Mouse (Mus musculus) MEL (cell line): ENCODE results near the gene Cyp4f13. TPM values are rescaled to one million over a fixed set of nuclear protein-coding genes. Genes with fewer than 3 reads are reported as not detected.
A peak's percentile ranks its signal among the peaks of the same experiment; 100 is the strongest.

ENCODE experiments used
- DNase-seq: peaks from one replicate; pipeline ENCODE4 v3.0.0; 2011; ENCODE audit warnings: low read depth, low spot score
- H3K27ac ChIP-seq: 2 replicates; pipeline ENCODE4 v1.5.1; 2012; ENCODE audit warnings: low read depth, mild to moderate bottlenecking, control low read depth, low read length, moderate library complexity; ENCODE audit not compliant: control insufficient read depth
- H3K27me3 ChIP-seq, 2 experiments: fragments of 150-350 bp in 1 of 2; sonication (generic) in 1 of 2; 2 replicates each; pipeline ENCODE4 v1.6.1; 2012; ENCODE audit warnings: low read length in 2 of 2, mild to moderate bottlenecking in 2 of 2, improper control_type of control experiment in 1 of 2, moderate library complexity in 1 of 2; ENCODE audit not compliant: insufficient read depth in 2 of 2, control insufficient read depth in 1 of 2
- H3K36me3 ChIP-seq, 2 experiments: 2 replicates each; pipeline ENCODE4 v1.6.1; 2012 to 2014; ENCODE audit warnings: low read length in 2 of 2, improper control_type of control experiment in 1 of 2, inconsistent platforms in 1 of 2, mild to moderate bottlenecking in 1 of 2; ENCODE audit not compliant: insufficient read depth in 2 of 2, control insufficient read depth in 1 of 2
- H3K4me1 ChIP-seq, 2 experiments: fragments of 150-350 bp in 1 of 2; sonication (generic) in 1 of 2; 2 replicates each; pipeline ENCODE4 v1.6.1; 2012; ENCODE audit warnings: low read length in 2 of 2, improper control_type of control experiment in 1 of 2, mild to moderate bottlenecking in 1 of 2; ENCODE audit not compliant: insufficient read depth in 2 of 2, control insufficient read depth in 1 of 2
- H3K4me3 ChIP-seq, 2 experiments: fragments of 150-350 bp in 1 of 2; sonication (generic) in 1 of 2; 2 replicates each; pipeline ENCODE4 v1.5.1; 2012; ENCODE audit warnings: low read depth in 2 of 2, low read length in 2 of 2, mild to moderate bottlenecking in 2 of 2, moderate library complexity in 2 of 2, control low read depth in 1 of 2, improper control_type of control experiment in 1 of 2; ENCODE audit not compliant: control insufficient read depth in 1 of 2, insufficient read depth in 1 of 2
- H3K79me2 ChIP-seq: 2 replicates; pipeline ENCODE4 v1.6.1; 2012; ENCODE audit warnings: mild to moderate bottlenecking, low read length, moderate library complexity; ENCODE audit not compliant: control insufficient read depth, poor library complexity, insufficient read depth
- H3K9ac ChIP-seq: 2 replicates; pipeline ENCODE4 v1.6.1; 2012; ENCODE audit warnings: low read depth, mild to moderate bottlenecking, control low read depth, low read length, moderate library complexity; ENCODE audit not compliant: control insufficient read depth, poor library complexity, severe bottlenecking
- H3K9me3 ChIP-seq: fragments of 150-350 bp; sonication (generic); replicated peaks from 2 replicates; pipeline ENCODE4 v1.6.1; 2012; ENCODE audit warnings: mild to moderate bottlenecking, low read length, improper control_type of control experiment, moderate library complexity; ENCODE audit not compliant: insufficient read depth
- CHD1 ChIP-seq: IDR thresholded peaks from 2 replicates; pipeline ENCODE4 v1.6.1; 2012; ENCODE audit warnings: low read depth, mild to moderate bottlenecking, inconsistent platforms, low read length, improper control_type of control experiment
- CHD2 ChIP-seq: IDR thresholded peaks from 2 replicates; pipeline ENCODE4 v1.6.1; 2011; ENCODE audit warnings: low read length, improper control_type of control experiment
- CTCF ChIP-seq, 3 experiments: IDR thresholded peaks in 2 of 3; conservative IDR thresholded peaks in 1 of 3; 2 replicates each; pipeline ENCODE4 v1.5.1; 2011 to 2012; ENCODE audit warnings: low read length in 3 of 3, low read depth in 2 of 3, mild to moderate bottlenecking in 2 of 3, improper control_type of control experiment in 1 of 3, inconsistent platforms in 1 of 3, mixed read lengths in 1 of 3, moderate library complexity in 1 of 3; ENCODE audit not compliant: control insufficient read depth in 1 of 3, insufficient read depth in 1 of 3, poor library complexity in 1 of 3, severe bottlenecking in 1 of 3
- E2F4 ChIP-seq: IDR thresholded peaks from 2 replicates; pipeline ENCODE4 v1.6.1; 2011; ENCODE audit warnings: low read depth, low read length, improper control_type of control experiment, borderline replicate concordance
- ELF1 ChIP-seq: IDR thresholded peaks from 2 replicates; pipeline ENCODE4 v1.6.1; 2014; ENCODE audit warnings: low read depth, mild to moderate bottlenecking, inconsistent platforms, low read length, improper control_type of control experiment, moderate library complexity
- EP300 ChIP-seq, 2 experiments: IDR thresholded peaks; 2 replicates each; pipeline ENCODE4 v1.6.1; 2011; ENCODE audit warnings: improper control_type of control experiment in 2 of 2, low read length in 2 of 2, low read depth in 1 of 2, mild to moderate bottlenecking in 1 of 2
- ETS1 ChIP-seq: IDR thresholded peaks from 2 replicates; pipeline ENCODE4 v1.6.1; 2012; ENCODE audit warnings: low read depth, mild to moderate bottlenecking, inconsistent platforms, low read length, improper control_type of control experiment, moderate library complexity
- GABPA ChIP-seq: IDR thresholded peaks from 2 replicates; pipeline ENCODE4 v1.6.1; 2012; ENCODE audit warnings: low read depth, mild to moderate bottlenecking, inconsistent platforms, low read length, improper control_type of control experiment, moderate library complexity
- GATA1 ChIP-seq: IDR thresholded peaks from 2 replicates; pipeline ENCODE4 v1.6.1; 2011; ENCODE audit warnings: low read depth, low read length, improper control_type of control experiment
- HCFC1 ChIP-seq: IDR thresholded peaks from 2 replicates; pipeline ENCODE4 v1.6.1; 2012; ENCODE audit warnings: low read depth, mild to moderate bottlenecking, inconsistent platforms, low read length, improper control_type of control experiment, moderate library complexity
- JUND ChIP-seq: IDR thresholded peaks from 2 replicates; pipeline ENCODE4 v1.6.1; 2011; ENCODE audit warnings: low read depth, mild to moderate bottlenecking, improper control_type of control experiment, low read length
- KAT2A ChIP-seq: conservative IDR thresholded peaks from 2 replicates; pipeline ENCODE4 v1.6.1; 2012; ENCODE audit warnings: low read depth, low read length, improper control_type of control experiment, inconsistent platforms
- MAFK ChIP-seq: IDR thresholded peaks from 2 replicates; pipeline ENCODE4 v1.6.1; 2011; ENCODE audit warnings: low read depth, mild to moderate bottlenecking, low read length, improper control_type of control experiment, borderline replicate concordance
- MAX ChIP-seq: IDR thresholded peaks from 2 replicates; pipeline ENCODE4 v1.6.1; 2011; ENCODE audit warnings: low read length, improper control_type of control experiment
- MAZ ChIP-seq: IDR thresholded peaks from 2 replicates; pipeline ENCODE4 v1.6.1; 2012; ENCODE audit warnings: low read depth, mild to moderate bottlenecking, inconsistent platforms, low read length, improper control_type of control experiment
- MXI1 ChIP-seq: IDR thresholded peaks from 2 replicates; pipeline ENCODE4 v1.6.1; 2011; ENCODE audit warnings: mild to moderate bottlenecking, low read depth, low read length, improper control_type of control experiment
- MYB ChIP-seq: IDR thresholded peaks from 2 replicates; pipeline ENCODE4 v1.6.1; 2011; ENCODE audit warnings: mild to moderate bottlenecking, low read depth, low read length, improper control_type of control experiment
- MYC ChIP-seq: IDR thresholded peaks from 2 replicates; pipeline ENCODE4 v1.6.1; 2011; ENCODE audit warnings: low read depth, mild to moderate bottlenecking, low read length, improper control_type of control experiment, moderate library complexity
- NRF1 ChIP-seq: IDR thresholded peaks from 2 replicates; pipeline ENCODE4 v1.6.1; 2014; ENCODE audit warnings: low read depth, mild to moderate bottlenecking, inconsistent platforms, low read length, improper control_type of control experiment, moderate library complexity; ENCODE audit not compliant: poor library complexity, insufficient read depth, severe bottlenecking
- POLR2A ChIP-seq, 2 experiments: IDR thresholded peaks; 2 replicates each; pipeline ENCODE4 v1.6.1; 2011 to 2012; ENCODE audit warnings: low read length in 2 of 2, mild to moderate bottlenecking in 2 of 2, control low read depth in 1 of 2, improper control_type of control experiment in 1 of 2, low read depth in 1 of 2, moderate library complexity in 1 of 2; ENCODE audit not compliant: control insufficient read depth in 1 of 2, insufficient read depth in 1 of 2, poor library complexity in 1 of 2
- POLR2AphosphoS2 ChIP-seq: IDR thresholded peaks from 2 replicates; pipeline ENCODE4 v1.6.1; 2011; ENCODE audit warnings: low read length, improper control_type of control experiment
- POLR2AphosphoS5 ChIP-seq: IDR thresholded peaks from 2 replicates; pipeline ENCODE4 v1.6.1; 2012; ENCODE audit warnings: low read depth, borderline replicate concordance, mild to moderate bottlenecking, inconsistent platforms, low read length, moderate library complexity, mixed read lengths
- RAD21 ChIP-seq: IDR thresholded peaks from 2 replicates; pipeline ENCODE4 v1.6.1; 2011; ENCODE audit warnings: mild to moderate bottlenecking, low read depth, low read length, improper control_type of control experiment
- RCOR1 ChIP-seq: IDR thresholded peaks from 2 replicates; pipeline ENCODE4 v1.6.1; 2012; ENCODE audit warnings: low read depth, mild to moderate bottlenecking, inconsistent platforms, low read length, improper control_type of control experiment
- SIN3A ChIP-seq: IDR thresholded peaks from 2 replicates; pipeline ENCODE4 v1.6.1; 2012; ENCODE audit warnings: low read length, improper control_type of control experiment, inconsistent platforms
- SMC3 ChIP-seq: IDR thresholded peaks from 2 replicates; pipeline ENCODE4 v1.6.1; 2011; ENCODE audit warnings: low read depth, low read length, improper control_type of control experiment
- TAL1 ChIP-seq: IDR thresholded peaks from 2 replicates; pipeline ENCODE4 v1.6.1; 2012; ENCODE audit warnings: mild to moderate bottlenecking, inconsistent platforms, low read length, moderate library complexity, mixed read lengths
- TBP ChIP-seq: IDR thresholded peaks from 2 replicates; pipeline ENCODE4 v1.8.0; 2011; ENCODE audit warnings: low read depth, low read length, improper control_type of control experiment
- TCF12 ChIP-seq: IDR thresholded peaks from 2 replicates; pipeline ENCODE4 v1.6.1; 2014; ENCODE audit warnings: low read depth, mild to moderate bottlenecking, inconsistent platforms, low read length, improper control_type of control experiment, moderate library complexity
- UBTF ChIP-seq: IDR thresholded peaks from 2 replicates; pipeline ENCODE4 v1.6.1; 2012; ENCODE audit warnings: low read depth, mild to moderate bottlenecking, inconsistent platforms, low read length, improper control_type of control experiment, moderate library complexity, borderline replicate concordance; ENCODE audit not compliant: insufficient read depth
- USF1 ChIP-seq: IDR thresholded peaks from 2 replicates; pipeline ENCODE4 v1.6.1; 2014; ENCODE audit warnings: low read depth, mild to moderate bottlenecking, inconsistent platforms, low read length, improper control_type of control experiment, moderate library complexity
- USF2 ChIP-seq, 2 experiments: IDR thresholded peaks; 2 replicates each; pipeline ENCODE4 v1.6.1; 2011 to 2012; ENCODE audit warnings: improper control_type of control experiment in 2 of 2, low read length in 2 of 2, borderline replicate concordance in 1 of 2, inconsistent platforms in 1 of 2, low read depth in 1 of 2, mild to moderate bottlenecking in 1 of 2; ENCODE audit not compliant: insufficient read depth in 1 of 2
- ZC3H11A ChIP-seq: IDR thresholded peaks from 2 replicates; pipeline ENCODE4 v1.6.1; 2012; ENCODE audit warnings: low read depth, mild to moderate bottlenecking, inconsistent platforms, low read length, improper control_type of control experiment
- ZKSCAN1 ChIP-seq: IDR thresholded peaks from 2 replicates; pipeline ENCODE4 v1.6.1; 2012; ENCODE audit warnings: low read depth, mild to moderate bottlenecking, inconsistent platforms, low read length, improper control_type of control experiment, moderate library complexity
- ZMIZ1 ChIP-seq: IDR thresholded peaks from 2 replicates; pipeline ENCODE4 v1.6.1; 2012; ENCODE audit warnings: low read depth, mild to moderate bottlenecking, inconsistent platforms, low read length, improper control_type of control experiment, moderate library complexity
- ZNF384 ChIP-seq: IDR thresholded peaks from 2 replicates; pipeline ENCODE4 v1.6.1; 2012; ENCODE audit warnings: low read depth, mild to moderate bottlenecking, inconsistent platforms, low read length, improper control_type of control experiment
- polyA plus RNA-seq, 2 experiments: library from polyadenylated mRNA; stranded (reverse) in 1 of 2; unstranded in 1 of 2; fragments of >175 nt in 1 of 2; fragments of >200 nt in 1 of 2; gene quantifications; 2 replicates each; pipeline versions ENCODE4 v1.2.1 to v1.2.4; 2012; ENCODE audit warnings: low replicate concordance in 2 of 2, low read depth in 1 of 2; ENCODE audit not compliant: insufficient read length in 2 of 2, insufficient read depth in 1 of 2, missing spikeins in 1 of 2
- total RNA-seq: library from RNA; depleted of rRNA; stranded (reverse); fragments of 300-350 nt; gene quantifications from 2 replicates; pipeline ENCODE4 v1.2.3, GENCODE M21; 2012; rRNA removed

Gene Cyp4f13
- total RNA-seq (5.4 and 9.7 TPM in 2 replicates), polyA plus RNA-seq (10 to 100 TPM in 1 of 2 experiments, not detected in 1; 19.3 TPM)

DNA sequence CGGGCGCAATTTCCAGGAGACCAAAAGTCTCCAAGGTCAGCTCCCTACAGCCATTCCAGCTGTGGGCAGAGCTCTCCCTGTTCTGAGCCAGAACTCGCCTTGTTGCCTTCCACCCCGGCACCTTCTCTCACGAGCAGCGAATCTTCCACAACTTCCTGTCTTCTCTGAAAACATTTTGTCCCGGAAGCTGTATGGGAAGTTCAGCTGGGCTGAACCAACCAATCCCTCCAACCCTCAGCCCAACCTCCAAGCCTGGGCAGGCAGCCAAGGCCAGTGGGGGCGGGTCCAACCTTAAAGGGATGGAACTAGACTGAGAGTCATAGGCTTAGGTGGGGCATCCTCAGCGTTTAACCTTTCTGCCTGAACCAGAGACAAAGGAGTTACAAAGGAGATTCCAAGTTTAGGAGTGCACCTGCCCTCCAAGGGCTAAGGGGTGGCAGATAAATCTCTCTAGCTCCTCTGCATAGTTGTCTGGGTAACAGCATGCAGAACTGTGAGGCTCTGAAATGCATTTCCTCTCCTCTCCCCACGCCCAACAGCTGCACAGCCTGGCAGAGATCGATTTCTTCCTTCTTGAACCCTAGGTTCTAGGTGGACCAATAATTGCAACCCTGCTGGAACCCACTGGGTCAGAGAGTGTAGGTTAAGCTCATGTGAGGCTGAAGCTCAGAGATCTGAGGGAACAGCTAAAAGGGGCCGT lies at the start of gene Cyp4f13:
TSS of gene Cyp4f13 (minus strand) at position 188 of the 700 bp plus-strand sequence.
- peak within 1 kb of the TSS; percentile 82 for H3K27ac ChIP-seq
- H3K4me1 ChIP-seq = peaks cover 0 to 5% of the 10 kb centered on the region in 2 experiments; a peak in 1 of 4 replicates
- H3K27me3 ChIP-seq = no peaks in the 10 kb centered on the region
- H3K9ac ChIP-seq = peak within 1 kb of the TSS; percentile 76
- H3K9me3 ChIP-seq = no peaks in the 10 kb centered on the region
- peak within 1 kb of the TSS; percentile 69 to 79 for H3K4me3 ChIP-seq
- peak; percentile 98 for DNase-seq
- peaks cover 0 to 3% of the 10 kb centered on the region in 2 experiments; a peak in 2 of 4 replicates for H3K36me3 ChIP-seq
- H3K79me2 ChIP-seq = no peaks in the 10 kb centered on the region
- TF ChIP-seq ZMIZ1 (no peak), MYC (no peak), GATA1 (no peak), MAZ (no peak; the same call in 1 of the 2 replicates), ZKSCAN1 (no peak), E2F4 (no peak), SMC3 (no peak), USF1 (0 out of 2 replicates have a peak, but pooled peaks have one; percentile 37), CHD1 (no peak), ELF1 (peak; percentile 89), MAFK (no peak), TCF12 (no peak), ZNF384 (no peak), NRF1 (no peak), RCOR1 (no peak), GABPA (no peak), KAT2A (no peak; the same call in 1 of the 2 replicates), MYB (no peak), CHD2 (0 out of 2 replicates have a peak, but pooled peaks have one; percentile 10), POLR2AphosphoS2 (peak; percentile 55; the same call in 1 of the 2 replicates), ETS1 (peak; percentile 58), ZC3H11A (no peak), POLR2A (IDR thresholded peaks at IDR 0.05; ENCODE audit: control insufficient read depth in 1 of 2, insufficient read depth in 1 of 2, low read depth in 1 of 2, low read length in 2 of 2, poor library complexity in 1 of 2) (peak; percentile 65 to 92; a peak in 3 of 4 replicates), TBP (peak; percentile 88), TAL1 (no peak), POLR2AphosphoS5 (no peak), SIN3A (peak; percentile 94), RAD21 (no peak), UBTF (no peak), MXI1 (peak; percentile 73; the same call in 1 of the 2 replicates), EP300 (IDR thresholded peaks at IDR 0.05; ENCODE audit: low read depth in 1 of 2, low read length in 2 of 2) (no peak), JUND (no peak), MAX (no peak), USF2 (IDR thresholded peaks at IDR 0.05; ENCODE audit: borderline replicate concordance in 1 of 2, insufficient read depth in 1 of 2, low read depth in 1 of 2, low read length in 2 of 2) (no peak), HCFC1 (peak; percentile 80), CTCF (IDR thresholded peaks at IDR 0.05 in 2 of 3, conservative IDR thresholded peaks at IDR 0.05 in 1 of 3; ENCODE audit: control insufficient read depth in 1 of 3, insufficient read depth in 1 of 3, low read depth in 2 of 3, low read length in 3 of 3, poor library complexity in 1 of 3, severe bottlenecking in 1 of 3) (no peak)
